Mouse (Mus musculus) left cerebral cortex, postnatal 4 days (tissue): ENCODE measurements around the gene Sdr9c7. TPM values are rescaled to one million over a fixed set of nuclear protein-coding genes. Genes with fewer than 3 reads are reported as not detected.
A peak's percentile ranks its signal among the peaks of the same experiment; 100 is the strongest.
"Not testable (repeated sequence)": the region's sequence is repeated elsewhere in the genome, so short reads cannot be mapped to it uniquely, and the experiment has no call there.

ENCODE experiments used
- DNase-seq: peaks from one replicate; pipeline ENCODE4 v3.0.0-alpha.2; 2022
- intact Hi-C: fragments of 180-260 bp; cut with DNase I; formaldehyde crosslinking; loops from one replicate; pipeline ENCODE4 v1.15.1; 2025
- total RNA-seq, 2 experiments: library from RNA; stranded (reverse); gene quantifications; 2 replicates each; pipeline ENCODE4 v1.2.3; 2021

The Sdr9c7 gene
- total RNA-seq, result not detected

DNA sequence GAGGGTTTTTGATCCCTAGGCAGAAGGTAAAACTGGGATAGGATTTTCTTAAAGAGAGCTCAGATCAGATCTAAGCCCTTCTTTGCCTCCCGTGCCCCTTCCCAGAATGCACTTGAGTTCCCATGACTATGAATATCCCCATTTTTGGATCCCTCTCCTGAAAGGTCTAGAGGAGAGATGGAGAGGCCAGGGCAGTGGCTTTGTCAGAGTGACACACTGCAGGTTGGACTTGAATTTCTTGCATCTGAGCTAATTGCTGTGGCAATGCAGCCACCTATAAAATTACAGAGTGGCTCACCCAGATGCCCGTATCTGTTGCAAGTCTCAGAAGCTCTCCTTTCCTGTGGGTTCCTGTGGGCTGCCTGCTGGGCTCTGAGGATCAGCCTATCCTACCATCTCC, at the start of gene Sdr9c7:
Sdr9c7 (plus strand) TSS at position 301 of the 400 bp plus-strand sequence.
- intact Hi-C loops, result no loop called here

GRCm38 (mm10) chr10:127849628-127850027, 48.7 kb upstream of the Sdr9c7 start, which contains the start of gene Rdh19:
Gene Rdh19, plus strand, starts transcription at chr10:127849928.
- intact Hi-C loops, result no loop called here
- DNase-seq, result no peak

More for the DNA sequence above, at the start of gene Sdr9c7:
- DNase-seq, result no peak

DNA sequence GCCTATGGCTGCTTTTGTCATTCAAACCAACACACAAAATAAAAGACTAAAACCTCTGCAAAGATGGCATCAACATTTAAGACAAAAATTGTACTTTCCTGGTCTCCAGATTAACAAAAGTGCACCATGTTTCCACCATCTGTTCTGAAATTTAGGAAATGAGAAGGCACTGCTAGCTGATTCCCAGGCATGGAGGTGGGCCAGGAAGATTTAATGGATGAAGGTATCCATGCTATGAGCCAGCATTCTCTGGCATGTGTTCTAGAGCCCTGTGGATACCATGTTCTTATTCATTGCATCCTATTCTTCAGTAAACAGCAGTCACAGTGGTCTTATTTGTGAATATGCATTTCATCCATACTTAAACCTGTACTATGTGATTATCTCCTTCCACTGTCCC, 41.9 kb upstream of the Sdr9c7 start:
- intact Hi-C loops, result no loop called here
- DNase-seq, result peak; percentile 27

DNA sequence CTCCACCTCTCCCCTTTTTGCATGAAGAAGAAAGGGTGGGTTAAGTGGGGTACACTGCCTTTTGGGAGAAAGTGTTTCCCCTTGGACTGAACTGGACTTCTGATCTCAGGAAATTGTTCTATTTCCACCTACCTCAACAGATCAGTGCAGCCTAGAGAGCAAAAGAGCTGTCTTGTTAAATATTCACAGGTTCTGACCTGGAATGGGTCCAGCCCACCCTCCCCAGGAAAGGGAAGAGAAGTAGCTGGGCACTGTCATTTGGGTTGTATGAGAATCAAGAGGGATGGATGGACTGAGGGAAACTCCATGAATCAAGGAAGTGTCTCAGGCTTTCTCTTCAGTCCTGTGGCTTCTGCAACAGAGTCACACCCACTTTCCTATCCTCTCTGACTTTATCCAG, 33.4 kb upstream of the Sdr9c7 start:
- intact Hi-C loops, result no loop called here
- no peak for DNase-seq

DNA sequence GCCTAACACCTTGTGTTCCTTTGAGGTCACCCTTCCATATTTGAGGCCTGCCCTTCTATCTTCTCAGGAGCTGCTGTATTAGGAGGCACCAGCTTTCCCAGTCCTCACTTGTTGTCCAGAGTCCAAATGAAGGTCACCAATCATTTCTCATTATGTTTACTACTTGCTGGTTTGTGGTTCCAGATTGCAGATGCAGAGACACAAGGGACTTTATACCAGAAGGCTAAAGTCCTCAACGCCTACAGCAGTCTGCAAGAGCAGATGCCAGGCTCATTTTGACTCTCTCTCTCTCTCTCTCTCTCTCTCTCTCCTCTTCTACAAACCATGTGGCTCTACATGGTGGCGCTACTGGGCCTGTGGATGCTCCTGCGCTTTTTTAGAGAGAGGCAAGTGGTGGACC, 32.1 kb upstream of the Sdr9c7 start, which contains the start of gene Rdh16f2:
Rdh16f2 (plus strand) TSS at position 243 of the 400 bp plus-strand sequence.
- intact Hi-C loops, result no loop called here

DNA sequence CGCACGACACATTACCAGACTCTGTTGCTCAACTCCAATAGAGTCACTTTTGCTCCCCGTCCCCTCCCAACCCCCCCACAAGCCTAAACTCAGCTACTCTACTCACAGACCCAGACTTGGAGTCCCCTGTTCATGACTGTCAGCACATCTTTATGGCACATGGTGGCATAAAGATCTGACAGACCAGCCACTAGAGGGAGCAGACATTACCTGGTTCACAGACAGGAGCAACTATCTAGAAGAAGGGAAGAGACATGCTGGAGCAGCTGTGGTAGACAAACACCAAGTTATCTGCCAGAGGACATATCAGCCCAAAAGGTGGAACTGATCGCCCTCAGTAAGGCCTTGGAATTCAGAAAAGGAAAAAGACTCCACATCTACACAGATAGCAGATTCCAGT, 25.8 kb upstream of the Sdr9c7 start:
- DNase-seq, result no peak
- intact Hi-C loops, result no loop called here

More for the DNA sequence above, 32.1 kb upstream of the Sdr9c7 start, which contains the start of gene Rdh16f2:
- DNase-seq, result no peak

DNA sequence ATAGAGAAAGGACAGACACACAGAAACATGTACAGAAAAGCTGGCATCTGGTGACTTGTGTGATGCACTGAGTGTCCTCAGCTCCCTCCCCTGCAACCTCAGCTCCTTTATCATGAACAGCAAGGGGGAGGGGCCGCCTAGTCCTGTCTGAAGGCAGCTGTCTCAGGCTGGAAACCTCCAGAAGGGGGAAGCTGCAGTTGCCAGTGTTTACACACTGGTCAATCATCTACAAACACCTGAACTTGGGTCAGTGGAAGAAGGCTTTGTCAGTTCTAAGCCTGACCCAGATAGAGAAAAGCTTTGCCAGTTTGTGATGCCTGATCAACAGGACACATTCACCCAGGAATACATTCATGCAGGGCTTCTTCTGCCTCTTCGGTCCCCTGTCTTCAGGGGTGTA, 20.6 kb upstream of the Sdr9c7 start:
- intact Hi-C loops, result no loop called here
- DNase-seq, result no peak

DNA sequence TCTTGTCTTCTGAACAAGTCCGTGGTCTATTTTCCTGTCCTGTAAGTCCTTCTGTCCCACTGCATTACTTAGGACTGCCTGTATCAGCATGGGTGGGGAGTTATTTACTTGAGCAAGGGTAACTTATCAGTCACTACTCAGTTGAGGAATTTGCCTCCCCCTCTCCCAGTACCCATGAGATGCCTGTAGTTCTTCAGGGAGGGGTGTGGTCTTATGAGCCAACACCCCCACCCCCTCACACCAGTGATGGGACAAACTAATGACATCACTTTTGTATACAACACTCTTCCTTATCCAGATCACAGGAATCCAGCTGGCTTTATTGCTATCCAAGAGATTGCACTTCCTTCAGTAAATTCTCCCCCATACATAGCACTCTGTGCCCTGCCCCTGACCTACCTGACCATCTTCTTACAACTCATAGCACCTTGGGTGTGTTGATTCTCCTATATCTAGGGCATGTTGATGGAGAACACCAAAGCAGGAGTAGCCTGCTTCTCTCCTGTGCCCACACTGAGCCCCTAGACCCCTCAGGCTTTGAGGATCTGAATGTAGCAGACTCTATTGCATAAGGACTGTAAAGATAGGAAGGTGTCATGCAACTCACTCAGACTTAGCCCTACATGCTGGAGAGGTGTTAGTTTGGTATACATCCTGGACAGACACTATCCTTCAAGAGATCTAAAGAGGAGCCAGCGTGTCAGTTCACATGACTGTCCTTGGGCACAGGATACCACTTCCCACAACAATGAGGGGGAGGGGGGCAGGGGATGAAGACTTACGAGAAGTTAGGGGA, 19.9 kb upstream of the Sdr9c7 start:
- intact Hi-C loops, result no loop called here
- DNase-seq, result no peak

- DNase-seq, result no peak
- intact Hi-C loops, result no loop called here
Observed at GRCm38 (mm10) chr10:127879155-127879688, 19.1 kb upstream of the Sdr9c7 start.

DNA sequence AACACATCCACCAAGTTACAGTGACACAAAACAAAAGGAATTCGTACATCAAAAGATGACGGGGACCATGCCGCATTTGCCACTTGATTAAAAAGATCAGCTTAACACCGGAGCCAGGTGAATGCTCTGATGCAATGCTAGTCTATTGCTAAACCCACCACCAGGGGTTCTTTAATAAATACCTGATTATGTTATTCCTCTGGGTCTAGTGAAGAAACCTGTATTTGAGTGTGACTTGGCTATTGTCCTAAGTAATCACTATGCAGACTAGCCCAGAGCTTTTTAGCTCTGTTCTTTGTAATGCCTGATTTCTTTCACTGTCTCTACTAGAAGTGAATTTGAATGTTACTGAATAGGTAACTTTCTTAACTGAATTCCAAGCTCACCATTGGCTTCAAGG, 17.3 kb upstream of the Sdr9c7 start:
- intact Hi-C loops, result no loop called here
- no peak for DNase-seq

- intact Hi-C loops, result no loop called here
- DNase-seq, result no peak
Observed at GRCm38 (mm10) chr10:127886551-127886950, 11.8 kb upstream of the Sdr9c7 start.

DNA sequence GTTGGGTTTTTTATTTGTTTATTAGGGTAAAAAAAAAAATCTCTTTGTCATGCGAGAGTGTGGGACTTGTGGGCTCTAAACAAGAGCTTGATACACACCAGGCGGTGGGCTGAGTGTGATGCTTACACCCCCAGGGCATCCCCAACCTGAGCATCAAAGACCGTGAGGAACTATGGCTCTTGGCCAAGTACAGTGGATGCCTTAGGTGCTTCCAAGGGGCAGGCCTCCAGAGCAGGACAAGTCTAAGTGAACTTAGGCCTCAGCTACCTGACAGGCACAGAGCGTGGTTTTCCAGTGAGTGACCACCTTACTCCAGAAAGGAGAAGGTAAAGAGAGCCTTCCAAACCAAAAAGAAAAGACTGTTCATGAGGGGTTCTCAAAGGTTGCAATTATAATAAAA, 11.3 kb upstream of the Sdr9c7 start:
- intact Hi-C loops, result no loop called here
- DNase-seq, result no peak

DNA sequence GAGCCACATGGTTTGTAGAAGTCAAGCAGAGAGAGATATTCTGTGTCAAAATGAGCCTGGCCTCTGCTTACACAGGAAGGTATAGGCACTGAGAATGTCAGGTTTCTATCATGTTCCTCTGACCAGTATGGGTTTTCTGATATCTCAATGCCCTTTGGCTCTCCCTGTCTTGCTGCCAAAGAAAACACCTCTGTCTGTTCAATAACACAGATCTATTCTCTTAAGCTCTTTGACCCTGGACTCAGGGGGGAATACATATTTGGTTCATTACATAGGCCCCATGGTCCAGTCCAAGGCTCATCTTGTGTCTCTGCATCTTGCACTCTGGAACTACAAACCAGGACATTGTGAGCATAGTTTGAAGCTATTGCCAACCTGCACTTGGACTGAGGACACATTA, 9.7 kb upstream of the Sdr9c7 start, which contains the start of gene Rdh7:
Rdh7 (minus strand) TSS at position 213 of the 400 bp plus-strand sequence.
- no peak for DNase-seq
- intact Hi-C loops, result no loop called here

DNA sequence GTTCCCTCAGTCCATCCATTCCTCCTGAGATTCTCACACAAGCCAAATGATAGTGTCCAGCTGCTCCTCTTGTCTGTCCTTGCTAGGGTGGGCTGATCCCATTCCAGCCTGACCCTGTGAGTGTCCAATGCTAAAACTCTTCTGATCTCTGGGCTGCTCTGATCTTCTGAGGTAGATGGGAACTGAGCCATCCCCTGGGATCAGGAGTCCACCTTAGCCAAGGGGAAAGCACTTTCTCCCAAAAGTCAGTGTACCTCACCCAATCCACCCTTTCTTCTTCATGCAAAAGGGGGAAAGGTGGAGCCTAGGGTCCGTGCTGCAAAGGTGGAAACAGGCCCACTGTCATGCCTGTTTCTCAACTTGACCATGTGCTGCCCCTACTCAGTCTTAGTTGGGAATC, 6.8 kb upstream of the Sdr9c7 start:
- intact Hi-C loops, result no loop called here
- no peak for DNase-seq

DNA sequence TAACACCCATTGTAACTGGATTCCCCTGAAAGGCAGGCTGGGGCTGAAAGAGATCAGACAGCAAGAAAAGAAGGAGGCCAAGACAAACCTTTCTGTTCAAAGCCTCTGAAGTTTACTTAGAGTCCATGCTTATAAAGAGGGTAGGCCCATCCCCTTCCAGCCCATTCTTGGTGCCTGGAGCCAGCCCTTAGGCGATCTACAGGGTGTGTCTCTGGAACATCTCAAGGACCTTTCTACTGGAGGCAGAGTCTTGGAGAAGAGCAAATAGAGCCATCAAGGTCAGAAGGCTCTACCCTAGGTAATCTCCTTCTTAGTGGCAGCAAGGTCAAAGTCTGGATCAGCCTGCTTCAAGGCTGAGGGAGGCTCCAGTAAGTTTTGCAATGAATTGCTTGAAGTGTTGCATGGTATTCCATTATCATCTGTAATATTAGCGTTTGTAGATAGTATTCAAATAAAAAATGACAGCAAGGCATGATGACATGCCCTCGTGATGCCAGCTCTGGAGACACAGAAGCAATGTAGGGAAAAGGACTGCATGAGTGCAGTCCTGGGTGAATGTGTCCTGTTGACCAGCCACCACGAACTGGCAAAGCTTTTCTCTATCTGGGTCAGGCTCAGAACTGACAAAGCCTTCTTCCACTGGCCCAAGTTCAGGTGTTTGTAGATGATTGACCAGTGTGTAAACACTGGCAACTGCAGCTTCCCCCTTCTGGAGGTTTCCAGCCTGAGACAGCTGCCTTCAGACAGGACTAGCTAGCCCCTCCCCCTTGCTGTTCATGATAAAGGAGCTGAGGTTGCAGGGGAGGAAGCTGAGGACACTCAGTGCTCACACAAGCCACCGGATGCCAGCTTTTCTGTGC, 4.9 kb upstream of the Sdr9c7 start:
- intact Hi-C loops, DNase-seq: not testable (repeated sequence)

DNA sequence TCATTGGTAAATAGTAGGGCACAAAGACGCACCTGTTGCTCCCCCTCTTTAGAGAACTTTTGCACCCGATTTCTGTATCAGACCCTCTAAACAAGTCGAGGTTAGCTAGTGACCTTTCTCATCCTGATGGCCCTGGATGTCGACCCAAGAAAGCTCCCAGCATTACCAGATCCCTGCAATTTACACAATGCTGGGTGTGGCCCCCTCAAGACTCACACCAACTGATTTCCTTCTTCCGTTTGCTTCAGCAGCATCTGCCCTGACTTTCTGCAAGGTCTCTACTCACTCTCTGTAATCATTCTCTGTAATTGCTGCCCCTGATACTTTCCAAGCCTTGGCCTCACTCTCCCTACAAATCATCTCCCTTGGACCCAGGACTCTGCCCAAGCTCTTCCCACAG, 1.6 kb upstream of the Sdr9c7 start:
- intact Hi-C loops, result no loop called here
- no peak for DNase-seq

GRCm38 (mm10) chr10:127897506-127897905, 812 bp upstream of the Sdr9c7 start:
- intact Hi-C loops, result no loop called here
- DNase-seq, result no peak

DNA sequence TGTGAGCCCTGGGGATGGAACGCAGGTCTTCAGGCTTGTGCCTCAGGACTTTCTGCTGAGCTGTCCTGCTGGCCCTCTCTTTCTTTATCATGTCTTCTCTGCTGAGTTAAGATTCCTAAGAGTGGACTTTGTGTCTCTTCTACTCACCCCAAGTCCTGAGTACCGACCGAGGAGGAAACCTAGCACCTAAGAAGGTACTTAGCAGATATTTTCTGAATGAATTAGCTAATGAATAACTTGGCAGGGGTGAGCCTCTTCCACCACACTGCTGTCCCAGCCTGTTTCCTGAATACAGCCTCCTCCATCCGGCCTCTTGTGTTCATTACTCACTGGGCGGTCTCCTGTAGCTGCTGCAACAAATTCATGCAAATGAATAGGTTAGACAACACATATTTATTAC, 1.5 kb downstream of the Sdr9c7 start:
- intact Hi-C loops, result no loop called here
- DNase-seq, result no peak

DNA sequence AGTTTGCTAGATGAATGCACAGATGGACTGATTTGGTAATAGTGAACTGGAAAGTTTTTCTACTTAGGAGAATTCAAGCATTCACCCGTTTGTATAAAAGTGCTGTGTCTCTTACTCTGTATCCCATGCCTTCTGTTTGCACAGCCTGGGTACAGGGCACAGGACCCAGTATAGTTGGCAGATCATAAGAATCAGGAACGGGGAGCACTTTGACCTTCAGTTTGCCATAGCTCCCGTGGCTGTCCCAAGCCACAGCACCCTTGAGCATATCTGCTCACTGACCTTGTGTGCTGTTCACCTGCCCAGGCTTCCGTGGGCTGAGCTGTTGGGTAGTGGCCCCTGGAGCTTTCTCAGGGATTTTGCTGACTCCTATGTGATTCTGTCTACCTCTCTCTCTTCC, 3.4 kb downstream of the Sdr9c7 start:
- DNase-seq, result no peak
- intact Hi-C loops, result no loop called here

DNA sequence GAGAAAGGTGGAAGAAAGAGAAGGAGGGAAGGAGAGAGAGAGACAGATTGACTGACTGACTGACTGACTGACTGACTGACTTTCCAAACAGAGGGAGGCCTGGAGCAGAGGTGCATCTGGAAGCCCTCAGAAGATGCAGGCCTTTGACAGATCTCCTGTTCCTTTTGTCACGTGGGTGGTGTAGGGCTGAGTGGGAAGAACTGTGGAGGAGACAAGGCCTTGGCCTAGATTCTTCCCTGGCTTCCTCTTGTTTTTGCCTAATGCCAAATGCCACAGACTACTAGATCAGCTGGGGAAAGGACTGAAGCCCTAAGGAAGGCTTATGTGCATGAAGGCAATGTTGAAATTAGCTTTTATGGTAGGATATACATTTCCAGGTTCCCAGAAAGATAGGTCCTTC, 4.8 kb downstream of the Sdr9c7 start:
- DNase-seq, result no peak
- intact Hi-C loops, result no loop called here

- DNase-seq, result peak; percentile 47
- intact Hi-C loops, result no loop called here
Observed at GRCm38 (mm10) chr10:127904718-127905446, 6.6 kb downstream of the Sdr9c7 start.
